Mouse (Mus musculus) C2C12 (cell line): Measurements from ENCODE around the gene H2-D1.

ENCODE experiments used
- CTCF ChIP-seq: IDR thresholded peaks from one replicate; pipeline ENCODE4 v1.5.1; 2011; ENCODE audit not compliant: control insufficient read depth, insufficient read depth, insufficient read length
- MAX ChIP-seq: IDR thresholded peaks from one replicate; pipeline ENCODE4 v1.6.1; 2011; ENCODE audit warnings: mild to moderate bottlenecking, control low read depth

DNA sequence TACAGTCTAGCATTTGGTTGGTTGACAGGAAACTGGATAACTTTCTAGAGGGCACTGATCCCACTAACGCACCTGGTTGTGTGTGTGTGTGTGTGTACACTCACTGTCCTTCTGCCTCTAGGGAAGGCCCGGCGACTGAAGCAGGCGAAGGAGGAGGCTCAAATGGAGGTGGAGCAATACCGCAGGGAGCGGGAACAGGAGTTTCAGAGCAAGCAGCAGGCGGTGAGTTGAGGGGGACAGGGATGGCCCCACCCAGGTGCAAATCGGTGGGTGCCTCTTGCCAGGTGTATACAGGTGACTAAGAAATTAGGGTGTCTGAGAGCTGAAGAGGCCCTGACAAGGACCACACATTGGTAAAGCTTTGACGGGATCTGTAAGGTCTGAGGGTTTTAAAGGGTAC lies 25.5 kb upstream of the H2-D1 start:
- TF ChIP-seq CTCF (no peak), MAX (no peak)
